Mouse (Mus musculus) frontal cortex, postnatal 25 days (tissue): ENCODE measurements around the gene Haspin.

Experiments used
- DNase-seq, 2 experiments: peaks; one replicate each; pipeline ENCODE4 v3.0.0; 2022; ENCODE audit warnings: low spot score in 2 of 2

The Haspin gene

DNA sequence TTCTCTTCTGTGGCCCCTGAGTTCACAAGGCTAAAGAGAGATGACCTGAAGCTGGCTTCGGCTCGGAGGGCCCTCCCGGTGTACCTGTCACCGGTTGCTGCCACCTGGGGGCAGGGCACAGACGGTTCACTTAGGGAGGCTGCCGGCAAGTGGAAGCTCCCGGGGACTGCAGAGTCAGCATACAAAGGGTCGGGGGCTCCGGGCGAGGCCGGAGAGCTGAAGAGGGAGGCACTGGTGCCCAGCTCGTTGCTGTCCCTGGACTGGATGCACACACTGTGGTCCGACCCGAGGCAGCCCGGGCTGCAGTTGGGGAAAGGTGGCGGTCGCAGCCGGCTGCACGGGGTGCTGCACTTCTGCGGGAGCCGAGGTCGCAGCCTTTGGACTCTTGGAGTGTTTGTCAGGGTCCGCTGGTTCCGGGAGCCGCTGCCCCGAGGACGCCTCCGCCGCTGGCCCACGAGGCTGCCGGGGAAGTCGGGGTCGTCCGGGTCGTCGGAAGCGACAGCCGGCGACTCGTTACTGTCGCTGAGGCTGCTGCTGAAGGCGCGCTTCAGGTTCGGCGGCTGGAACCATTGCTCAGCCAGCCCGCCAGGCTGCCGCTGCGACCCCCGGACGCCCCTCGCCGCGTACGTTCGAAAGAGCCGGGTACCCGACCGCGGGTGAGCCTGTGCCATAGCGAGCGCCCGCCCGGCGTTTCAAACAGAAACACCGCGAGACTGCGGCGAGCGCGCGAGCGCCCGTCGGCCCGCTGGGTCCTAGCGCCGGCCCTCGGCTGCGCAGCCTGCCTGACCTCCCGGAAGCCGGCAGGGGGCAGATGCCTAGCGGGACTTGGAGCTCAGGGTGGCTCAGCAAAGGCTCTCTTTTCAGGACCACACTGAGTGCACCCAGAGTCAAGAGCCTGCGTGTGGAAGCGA, at the start of gene Haspin:
Gene Haspin, minus strand, starts transcription at position 704 of the 911 bp plus-strand sequence.
- peak; percentile 81 to 84 for DNase-seq

DNA sequence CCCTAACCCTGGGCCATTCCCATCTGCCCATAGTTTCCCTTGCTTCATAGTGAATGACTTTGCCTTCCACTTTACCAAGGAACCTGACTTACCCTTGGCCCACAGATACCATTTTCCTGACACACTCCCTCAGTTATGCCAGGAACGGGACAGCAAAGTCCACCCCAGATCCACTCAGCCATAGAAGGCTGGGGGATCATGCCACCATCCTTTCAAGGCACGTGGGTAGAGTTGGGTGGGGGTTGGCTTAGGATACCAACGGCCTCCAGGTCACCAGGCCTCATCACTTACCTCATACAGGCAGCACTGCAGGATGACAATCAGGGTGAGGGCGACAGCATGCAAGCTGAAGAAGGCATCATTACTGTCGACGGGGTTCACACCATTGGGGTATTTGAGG, 49.1 kb upstream of the Haspin start:
- no peak for DNase-seq

DNA sequence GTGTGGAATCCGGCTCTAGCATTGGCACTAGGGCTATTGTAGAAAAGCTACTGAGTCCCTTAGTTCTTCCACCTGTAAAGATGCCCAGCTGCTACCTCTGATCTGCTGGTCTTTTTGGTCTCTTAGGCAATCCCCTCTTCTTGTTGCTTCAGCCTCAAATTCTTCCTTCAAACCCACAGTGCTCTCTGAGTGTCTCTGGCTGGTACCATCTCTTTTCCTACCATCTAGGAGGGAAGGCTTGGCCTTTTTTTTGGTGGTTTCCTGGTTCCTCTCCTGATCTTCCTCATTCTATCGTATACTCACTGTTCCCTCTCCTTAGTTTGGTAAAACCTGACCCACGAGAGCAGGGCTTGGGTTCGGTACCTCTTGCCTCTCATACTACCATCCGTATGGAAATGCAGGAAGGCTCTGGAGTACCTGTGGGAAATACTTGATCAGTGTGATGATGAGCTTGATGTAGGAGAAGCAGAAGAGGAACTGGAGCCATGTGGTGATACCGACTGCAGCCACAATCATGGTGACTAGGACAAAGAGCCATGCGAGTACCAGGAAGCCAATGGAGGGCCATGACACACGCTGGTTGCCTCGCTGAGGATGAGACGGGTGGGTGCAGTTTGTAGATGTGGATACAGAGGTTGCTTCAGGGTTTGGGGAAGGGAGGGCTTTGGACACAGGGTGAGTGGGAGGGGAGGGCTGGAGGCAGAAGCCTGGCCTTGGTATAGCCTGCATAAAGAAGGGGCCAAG, 48.0 kb upstream of the Haspin start:
- no peak for DNase-seq

GRCm38 (mm10) chr11:73177895-73178294, 39.8 kb upstream of the Haspin start:
- DNase-seq: no peak

- DNase-seq: no peak
Measured at GRCm38 (mm10) chr11:73177509-73177875, 39.4 kb upstream of the Haspin start.

DNA sequence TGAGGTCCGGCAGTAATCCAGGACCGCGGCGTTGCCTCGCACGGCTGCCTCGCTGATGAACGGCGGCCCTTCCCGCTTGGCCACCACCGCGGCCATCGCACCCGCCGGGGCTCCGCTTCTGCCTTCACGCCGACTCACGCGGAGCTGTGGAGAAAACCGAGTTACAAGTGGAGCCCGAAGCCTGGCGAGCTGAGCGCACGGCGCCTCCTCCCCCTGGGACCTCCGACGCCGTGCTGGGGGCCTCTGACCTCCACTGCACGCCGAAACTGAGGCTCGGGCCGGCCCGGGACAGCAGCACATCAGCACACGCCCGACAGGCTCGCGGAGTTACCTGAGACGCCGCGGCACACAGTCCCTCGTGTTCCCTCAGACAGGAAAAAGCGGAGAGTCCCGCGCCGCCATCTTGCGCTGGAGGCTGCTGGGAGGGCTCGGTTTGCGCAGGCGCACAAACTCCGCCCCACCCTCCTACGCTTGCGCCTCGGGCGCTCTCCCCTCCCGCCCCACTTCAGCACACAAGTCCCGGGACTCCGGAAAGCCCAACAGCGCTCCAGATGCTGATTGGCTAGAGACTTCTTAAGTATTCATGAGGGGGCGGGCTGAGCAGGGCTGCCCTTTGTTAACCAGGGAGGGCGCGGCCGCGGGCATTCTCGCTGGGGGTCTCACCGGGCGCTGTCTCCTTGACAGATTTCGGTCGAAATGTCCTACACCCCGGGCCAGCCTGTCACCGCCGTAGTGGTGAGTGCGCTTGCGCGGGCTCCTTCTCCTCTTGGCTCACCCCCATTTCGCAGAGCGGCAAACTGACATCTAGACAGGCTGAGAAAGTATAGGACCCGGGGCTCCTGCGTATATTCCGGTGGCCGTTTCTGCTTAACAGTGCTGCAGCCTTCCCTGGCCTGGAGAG, 38.8 kb upstream of the Haspin start, which contains the start of the genes Emc6 and Tax1bp3:
Gene Emc6, minus strand, starts transcription at position 430 of the 901 bp plus-strand sequence.
Gene Tax1bp3, plus strand, starts transcription at position 476 of the 901 bp plus-strand sequence.
- peak; percentile 82 to 86 for DNase-seq

DNA sequence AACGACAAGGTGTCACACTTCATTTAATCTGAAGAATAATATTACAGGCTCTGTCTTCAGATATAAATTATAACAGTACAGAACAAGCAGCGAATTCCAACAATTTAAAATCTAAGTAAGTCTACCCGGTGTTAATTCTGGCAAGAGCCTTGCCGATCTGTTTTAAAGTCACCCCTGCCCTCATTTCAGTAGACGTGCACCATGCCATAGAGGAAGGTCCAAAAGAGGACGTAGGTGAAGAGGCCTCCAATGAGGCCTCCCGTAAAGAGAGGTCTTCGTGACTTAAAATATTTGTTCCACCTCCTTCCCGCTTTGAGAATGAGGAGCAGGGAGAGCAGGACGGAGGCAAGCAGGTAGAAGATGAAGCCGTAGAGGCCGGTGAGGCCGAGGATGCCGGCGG, 38.1 kb upstream of the Haspin start:
- DNase-seq: no peak

DNA sequence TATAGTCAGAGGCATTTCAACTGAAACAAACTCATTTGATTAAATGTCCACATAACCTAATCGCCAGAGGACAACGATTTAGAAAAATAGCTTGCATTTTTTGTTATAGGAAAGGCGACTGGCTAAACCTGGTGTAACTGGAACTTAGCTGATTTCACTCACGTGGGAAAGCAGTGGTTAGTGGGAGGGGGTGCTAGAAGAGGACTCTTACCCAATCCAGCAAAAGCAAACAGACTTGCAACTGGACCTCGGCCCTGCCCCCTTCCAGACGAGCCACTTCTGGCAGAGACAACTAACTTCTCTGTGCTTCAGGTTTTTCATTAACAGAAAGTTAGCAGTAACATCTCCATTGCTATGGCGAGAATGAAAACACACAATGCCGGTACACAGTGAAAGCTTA, 37.5 kb upstream of the Haspin start:
- DNase-seq: no peak

- DNase-seq: no peak
Measured at GRCm38 (mm10) chr11:73172186-73172585, 34.1 kb upstream of the Haspin start.

DNA sequence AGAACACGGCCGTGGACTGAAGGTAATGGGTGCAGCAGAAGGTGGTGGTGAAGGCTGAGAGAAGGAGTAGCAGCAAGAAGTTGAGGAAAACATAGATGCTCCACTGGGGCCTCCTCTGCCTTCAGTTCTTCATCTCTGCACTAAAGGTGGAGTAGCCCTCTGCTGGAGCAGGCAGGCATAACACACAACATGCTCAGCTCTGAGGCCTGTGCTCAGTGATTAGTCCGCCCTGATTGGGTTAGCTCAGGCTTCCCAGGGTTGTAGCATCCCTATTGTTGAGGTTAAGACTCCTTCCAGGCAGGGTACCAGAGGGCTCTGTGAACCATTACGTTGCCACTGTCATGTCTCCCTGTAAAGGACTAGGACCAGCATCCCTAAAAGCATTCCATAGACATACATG, 31.1 kb upstream of the Haspin start:
- peak; percentile 44 to 61 for DNase-seq

DNA sequence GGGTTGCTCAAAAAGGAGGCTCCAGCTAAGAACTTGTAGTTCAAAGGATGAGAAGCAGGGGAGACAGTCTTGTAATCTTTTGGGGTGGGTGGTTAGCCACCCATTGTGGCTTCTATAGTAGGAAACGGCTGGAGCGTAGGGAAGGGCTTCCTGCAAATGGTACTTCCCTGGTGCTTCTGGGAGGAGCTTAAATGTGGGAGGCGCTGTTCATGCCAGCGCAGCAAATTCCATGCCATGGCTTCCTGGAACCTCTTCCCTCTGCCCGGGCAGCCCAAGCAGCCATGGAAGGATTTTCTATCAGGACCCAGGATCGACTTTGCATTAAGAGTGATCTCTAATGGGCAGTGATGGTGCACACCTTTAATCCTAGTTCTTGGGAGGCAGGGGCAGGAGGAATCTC, 30.5 kb upstream of the Haspin start:
- DNase-seq: no peak

DNA sequence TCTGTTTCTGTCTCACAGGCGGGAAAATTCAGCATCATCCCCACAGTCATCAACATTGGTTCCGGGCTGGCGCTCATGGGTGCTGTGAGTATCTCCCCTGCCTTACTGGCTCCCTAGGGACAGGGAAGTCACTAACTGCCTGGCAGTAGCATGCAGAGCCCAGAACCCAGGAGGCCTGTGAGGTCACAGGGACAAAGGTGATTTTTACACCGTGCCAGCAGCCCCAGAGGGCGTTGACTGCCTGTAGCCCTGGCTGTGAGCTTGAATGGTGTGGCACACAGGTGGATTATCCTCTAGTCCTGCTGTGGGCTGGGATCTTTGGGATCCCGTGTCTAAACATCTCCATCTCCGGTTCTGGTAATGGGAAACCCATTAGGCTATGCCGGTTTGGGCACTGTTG, 30.0 kb upstream of the Haspin start:
- no peak for DNase-seq

DNA sequence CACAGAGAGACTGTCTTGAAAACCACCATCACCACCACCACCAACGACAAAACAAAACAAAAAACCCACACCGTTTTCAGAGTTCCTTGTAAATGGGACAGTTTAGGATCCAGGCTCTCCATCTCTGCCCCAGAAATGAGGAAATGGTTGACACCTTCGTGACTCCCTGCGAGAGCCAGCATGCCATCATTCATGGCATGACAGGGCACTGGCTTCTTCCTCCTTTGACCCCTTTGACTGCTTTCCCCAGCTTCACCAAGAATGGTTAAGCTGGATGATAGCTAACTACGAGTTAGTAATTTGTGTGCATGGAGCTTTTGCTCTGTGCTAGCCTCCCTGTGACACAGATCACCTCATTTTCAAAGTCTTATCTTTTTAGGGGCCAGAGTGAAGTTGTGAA, 24.2 kb upstream of the Haspin start:
- DNase-seq: no peak

- DNase-seq: no peak
Measured at GRCm38 (mm10) chr11:73161616-73162015, 23.5 kb upstream of the Haspin start.

GRCm38 (mm10) chr11:73160811-73161200, 22.7 kb upstream of the Haspin start:
- DNase-seq: no peak

GRCm38 (mm10) chr11:73159957-73160810, 22.1 kb upstream of the Haspin start, which contains the start of gene P2rx5:
P2rx5 (plus strand) TSS chr11:73160421.
- DNase-seq: no peak

GRCm38 (mm10) chr11:73155071-73155470, 17.0 kb upstream of the Haspin start:
- DNase-seq: no peak

- no peak for DNase-seq
Measured at GRCm38 (mm10) chr11:73148209-73148608, 10.1 kb upstream of the Haspin start.

- no peak for DNase-seq
Measured at GRCm38 (mm10) chr11:73146975-73147365, 8.9 kb upstream of the Haspin start.
